Comparison of ENCODE assay signal across 8 mouse cellular contexts in genomic region chr19:6926559-6927255, GRCm38 (mm10). TPM values are rescaled to one million over a fixed set of nuclear protein-coding genes. Genes with fewer than 3 reads are reported as not detected.
DNase-seq lines count a peak whose midpoint lies in the region; ATAC-seq and TF ChIP-seq lines count a peak whose summit lies in the region.

No protein-coding gene starts in this region.

- peaks cover 76% of the 10 kb centered on the region for H3K27me3 ChIP-seq in hindbrain, embryonic 11.5 days (ENCODE audit: control insufficient read depth, insufficient read depth, low read length)
- H3K27me3 ChIP-seq in limb, embryonic 15.5 days: peaks cover 87% of the 10 kb centered on the region

- no peak overlapping the region for H3K27ac ChIP-seq in hindbrain, embryonic 11.5 days (ENCODE audit: low read depth, low read length)
- peak overlapping the region; percentile 65 for H3K27ac ChIP-seq in limb, embryonic 15.5 days

- H3K4me1 ChIP-seq in hindbrain, embryonic 11.5 days (replicated peaks; ENCODE audit: control insufficient read depth, insufficient read depth, low read length): 0 out of 2 replicates have a peak, but pooled peaks cover 7% of the 10 kb centered on the region
- peaks cover 32% of the 10 kb centered on the region for H3K4me1 ChIP-seq in limb, embryonic 15.5 days

- TF ChIP-seq POLR2A in brain, embryonic 14.5 days (IDR thresholded peaks at IDR 0.05; ENCODE audit: borderline replicate concordance, extremely low read depth, insufficient read depth, insufficient read length, poor library complexity, severe bottlenecking): no peak

- H3K9ac ChIP-seq in hindbrain, embryonic 11.5 days (ENCODE audit: low read depth, low read length): no peak overlapping the region
- no peak overlapping the region for H3K9ac ChIP-seq in limb, embryonic 15.5 days

- peak; percentile 58 for DNase-seq in CD4-positive, CD25-positive, alpha-beta regulatory T cell, adult 2 months (ENCODE audit: low read depth, low spot score)
- DNase-seq in brain, embryonic 14.5 days (ENCODE audit: low read depth): peak; percentile 43
- DNase-seq in hindbrain, embryonic 11.5 days (ENCODE audit: low spot score): peak; percentile 50
- DNase-seq in retina, postnatal 1 day: peak; percentile 68
- DNase-seq in left cerebral cortex, adult 9 months (ENCODE audit: low spot score in 2 of 2): no peak
- no peak for DNase-seq in right cerebral cortex, postnatal 14 days

- WGBS in hindbrain, embryonic 11.5 days: 11% methylated on average over 26 of the region's 26 CpGs
- WGBS in limb, embryonic 15.5 days: 13% methylated on average over 26 of the region's 26 CpGs

- TF ChIP-seq CTCF in brain, embryonic 14.5 days (IDR thresholded peaks at IDR 0.05; ENCODE audit: borderline replicate concordance, extremely low read depth, insufficient read depth, insufficient read length): no peak

- ATAC-seq in CD4-positive, CD25-positive, alpha-beta regulatory T cell, adult 4 months: no peak
- no peak for ATAC-seq in hindbrain, embryonic 11.5 days (ENCODE audit: low FRiP score)
- ATAC-seq in limb, embryonic 15.5 days (ENCODE audit: insufficient number of reproducible peaks, low FRiP score, low TSS enrichment, low read depth): no peak

- H3K4me2 ChIP-seq in hindbrain, embryonic 11.5 days (replicated peaks; ENCODE audit: low read depth, low read length): peak overlapping the region; percentile 18; the same call in 1 of the 2 replicates
- peak overlapping the region; percentile 32 for H3K4me2 ChIP-seq in limb, embryonic 15.5 days

- H3K9me3 ChIP-seq in hindbrain, embryonic 11.5 days (ENCODE audit: control insufficient read depth, low read length): no peaks in the 10 kb centered on the region
- no peaks in the 10 kb centered on the region for H3K9me3 ChIP-seq in limb, embryonic 15.5 days

- H3K36me3 ChIP-seq in hindbrain, embryonic 11.5 days (ENCODE audit: control insufficient read depth, insufficient read depth, low read length): no peaks in the 10 kb centered on the region
- H3K36me3 ChIP-seq in limb, embryonic 15.5 days: no peaks in the 10 kb centered on the region

- peak overlapping the region; percentile 16; the same call in 1 of the 2 replicates for H3K4me3 ChIP-seq in hindbrain, embryonic 11.5 days (ENCODE audit: low read depth, low read length)
- peak overlapping the region; percentile 19 for H3K4me3 ChIP-seq in limb, embryonic 15.5 days

RNA-seq across cellular contexts. Expression of gene Catsperz, which starts 1.5 kb away (rescaled TPM):
- not detected for polyA plus RNA-seq in CD4-positive, CD25-positive, alpha-beta regulatory T cell, adult 4 months (2017; shearing (Covaris generic))
- 1.0 and 1.5 TPM in 2 replicates for polyA plus RNA-seq in brain, embryonic 14.5 days (2012; rRNA removed)
- 0.54 TPM in 1 of 2 replicates, not detected in the other for polyA plus RNA-seq in hindbrain, embryonic 11.5 days (2014; fragmentation: Nextera tagmentation; extraction: Ambion mirVana)
- polyA plus RNA-seq in limb, embryonic 15.5 days (2015; fragmentation: Nextera tagmentation; extraction: Ambion mirVana): 6.7 and 7.9 TPM in 2 replicates

RNA-seq across cellular contexts. Expression of gene Esrra, which starts 5.1 kb away (rescaled TPM):
- polyA plus RNA-seq in CD4-positive, CD25-positive, alpha-beta regulatory T cell, adult 4 months (2017; shearing (Covaris generic)): 1 to 10 TPM; 2.2 to 5.7 TPM
- 35.5 and 41.3 TPM in 2 replicates for polyA plus RNA-seq in brain, embryonic 14.5 days (2012; rRNA removed)
- 4.1 and 5.0 TPM in 2 replicates for polyA plus RNA-seq in hindbrain, embryonic 11.5 days (2014; fragmentation: Nextera tagmentation; extraction: Ambion mirVana)
- polyA plus RNA-seq in limb, embryonic 15.5 days (2015; fragmentation: Nextera tagmentation; extraction: Ambion mirVana): 11.1 and 11.4 TPM in 2 replicates

RNA-seq across cellular contexts. Expression of gene Kcnk4, which starts 7.6 kb away (rescaled TPM):
- not detected for polyA plus RNA-seq in CD4-positive, CD25-positive, alpha-beta regulatory T cell, adult 4 months (2017; shearing (Covaris generic))
- 1.2 and 2.1 TPM in 2 replicates for polyA plus RNA-seq in brain, embryonic 14.5 days (2012; rRNA removed)
- polyA plus RNA-seq in hindbrain, embryonic 11.5 days (2014; fragmentation: Nextera tagmentation; extraction: Ambion mirVana): 0.18 and 0.49 TPM in 2 replicates
- polyA plus RNA-seq in limb, embryonic 15.5 days (2015; fragmentation: Nextera tagmentation; extraction: Ambion mirVana): 1.5 and 1.7 TPM in 2 replicates

RNA-seq across cellular contexts. Expression of gene Bad, which starts 15.0 kb away (rescaled TPM):
- polyA plus RNA-seq in CD4-positive, CD25-positive, alpha-beta regulatory T cell, adult 4 months (2017; shearing (Covaris generic)): 10 to 100 TPM; 36.8 to 49.6 TPM
- polyA plus RNA-seq in brain, embryonic 14.5 days (2012; rRNA removed): 72.8 and 83.4 TPM in 2 replicates
- 61.7 and 63.9 TPM in 2 replicates for polyA plus RNA-seq in hindbrain, embryonic 11.5 days (2014; fragmentation: Nextera tagmentation; extraction: Ambion mirVana)
- polyA plus RNA-seq in limb, embryonic 15.5 days (2015; fragmentation: Nextera tagmentation; extraction: Ambion mirVana): 92.3 and 94.7 TPM in 2 replicates

RNA-seq across cellular contexts. Expression of gene Gpr137, which starts 15.6 kb away (rescaled TPM):
- polyA plus RNA-seq in CD4-positive, CD25-positive, alpha-beta regulatory T cell, adult 4 months (2017; shearing (Covaris generic)): 10 to 100 TPM in 1 of 2 experiments, 1 to 10 TPM in 1; 8.4 to 11.4 TPM
- polyA plus RNA-seq in brain, embryonic 14.5 days (2012; rRNA removed): 75.5 and 86.8 TPM in 2 replicates
- polyA plus RNA-seq in hindbrain, embryonic 11.5 days (2014; fragmentation: Nextera tagmentation; extraction: Ambion mirVana): 27.9 and 34.0 TPM in 2 replicates
- polyA plus RNA-seq in limb, embryonic 15.5 days (2015; fragmentation: Nextera tagmentation; extraction: Ambion mirVana): 35.2 and 38.9 TPM in 2 replicates

Comparison
In these comparisons a context has a peak if more than half of its experiments do, and no peak if none do; other contexts are left out.
1. DNase-seq: peak in CD4-positive, CD25-positive, alpha-beta regulatory T cell, adult 2 months (single experiment), brain, embryonic 14.5 days (single experiment), hindbrain, embryonic 11.5 days (single experiment) and retina, postnatal 1 day (single experiment); none in left cerebral cortex, adult 9 months (0 of 2) and right cerebral cortex, postnatal 14 days (single experiment).